Mouse (Mus musculus): ENCODE results near the gene Gm9745. TPM values are rescaled to one million over a fixed set of nuclear protein-coding genes. Genes with fewer than 3 reads are reported as not detected.
"Not testable (repeated sequence)": the region's sequence is repeated elsewhere in the genome, so short reads cannot be mapped to it uniquely, and the experiment has no call there.

Gm9745 gene
- not detected for total RNA-seq (2022)

DNA sequence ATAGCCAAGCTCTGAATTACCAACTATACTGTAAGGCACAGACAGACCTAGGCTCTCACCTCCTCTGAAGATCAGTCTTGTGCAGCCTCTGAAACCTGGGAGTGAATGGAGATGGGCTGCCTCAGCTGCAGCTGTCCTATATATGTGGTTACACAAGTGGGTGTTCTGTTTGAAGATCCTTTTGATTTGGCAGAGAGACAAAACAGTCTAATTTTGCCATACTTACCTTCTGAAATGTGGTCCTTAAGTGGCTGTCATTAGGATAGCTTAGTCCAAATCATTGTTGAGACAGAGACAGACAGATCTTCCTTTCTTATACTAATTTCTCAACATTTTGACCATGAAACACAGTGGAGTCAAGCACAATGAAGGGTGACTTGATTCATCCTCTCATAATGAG lies at the start of gene Gm9745:
TSS of gene Gm9745 (minus strand) at position 101 of the 400 bp plus-strand sequence.
- DNase-seq (ENCODE audit: low spot score in 2 of 2), result not testable (repeated sequence)

DNA sequence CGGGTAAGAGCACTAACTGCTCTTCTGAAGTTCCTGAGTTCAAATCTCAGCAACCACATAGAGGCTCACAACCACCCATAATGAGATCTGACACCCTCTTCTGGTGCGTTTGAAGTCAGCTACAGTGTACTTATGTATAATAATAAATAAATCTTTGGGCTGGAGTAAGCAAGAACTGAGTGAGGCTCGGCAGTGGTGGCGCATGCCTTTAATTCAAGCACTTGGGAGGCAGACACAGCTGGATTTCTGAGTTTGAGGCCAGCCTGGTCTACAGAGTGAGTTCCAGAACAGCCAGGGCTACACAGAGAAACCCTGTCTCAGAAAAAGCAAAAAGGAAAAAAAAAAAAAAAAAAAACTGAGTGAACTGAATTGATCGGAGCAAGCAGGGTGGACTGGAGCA lies 49.2 kb upstream of the Gm9745 start:
- DNase-seq (ENCODE audit: low spot score in 2 of 2), result not testable (repeated sequence)

DNA sequence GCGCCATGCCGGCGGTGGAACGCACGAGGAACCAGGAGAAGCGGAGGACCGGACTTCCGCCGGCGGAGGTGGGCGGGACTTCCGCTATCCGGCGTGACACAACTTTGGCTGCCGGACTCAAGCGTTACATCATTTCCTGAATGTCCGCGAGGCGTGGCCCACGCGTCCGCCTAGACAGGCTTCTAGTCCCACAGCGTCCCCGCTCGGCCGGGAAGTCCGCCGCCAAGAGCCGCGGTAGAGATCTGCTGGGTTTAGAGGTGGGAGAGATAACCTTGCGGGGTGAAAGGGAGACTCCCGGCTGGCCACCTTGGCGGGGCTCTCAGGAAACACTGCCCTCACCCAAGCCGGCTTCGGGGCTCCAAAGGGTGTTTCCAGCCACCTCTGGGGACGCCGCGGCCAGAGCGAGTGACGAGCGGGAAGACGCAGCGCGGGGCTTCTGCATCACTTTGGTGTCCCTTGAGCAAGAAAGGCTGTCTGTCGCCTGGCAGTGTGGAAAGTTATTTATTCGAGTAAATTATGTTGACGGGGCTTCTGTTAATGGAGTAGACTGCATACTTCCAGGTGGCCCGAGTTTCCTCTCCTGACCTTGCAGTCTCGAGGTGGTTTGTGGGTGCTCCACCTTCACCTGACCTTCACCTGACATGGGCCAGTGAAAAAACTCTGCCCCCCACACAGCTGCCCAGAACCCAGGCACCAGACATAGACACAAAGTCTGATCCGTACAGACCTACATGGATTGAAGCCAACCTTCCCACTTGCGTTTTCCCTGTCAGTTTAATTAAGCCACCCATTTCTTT lies 48.2 kb upstream of the Gm9745 start, which contains the start of gene Gtpbp4:
TSS of gene Gtpbp4 (minus strand) at position 94 of the 797 bp plus-strand sequence.
- peak; percentile 90 to 95 for DNase-seq (ENCODE audit: low spot score in 2 of 2)

DNA sequence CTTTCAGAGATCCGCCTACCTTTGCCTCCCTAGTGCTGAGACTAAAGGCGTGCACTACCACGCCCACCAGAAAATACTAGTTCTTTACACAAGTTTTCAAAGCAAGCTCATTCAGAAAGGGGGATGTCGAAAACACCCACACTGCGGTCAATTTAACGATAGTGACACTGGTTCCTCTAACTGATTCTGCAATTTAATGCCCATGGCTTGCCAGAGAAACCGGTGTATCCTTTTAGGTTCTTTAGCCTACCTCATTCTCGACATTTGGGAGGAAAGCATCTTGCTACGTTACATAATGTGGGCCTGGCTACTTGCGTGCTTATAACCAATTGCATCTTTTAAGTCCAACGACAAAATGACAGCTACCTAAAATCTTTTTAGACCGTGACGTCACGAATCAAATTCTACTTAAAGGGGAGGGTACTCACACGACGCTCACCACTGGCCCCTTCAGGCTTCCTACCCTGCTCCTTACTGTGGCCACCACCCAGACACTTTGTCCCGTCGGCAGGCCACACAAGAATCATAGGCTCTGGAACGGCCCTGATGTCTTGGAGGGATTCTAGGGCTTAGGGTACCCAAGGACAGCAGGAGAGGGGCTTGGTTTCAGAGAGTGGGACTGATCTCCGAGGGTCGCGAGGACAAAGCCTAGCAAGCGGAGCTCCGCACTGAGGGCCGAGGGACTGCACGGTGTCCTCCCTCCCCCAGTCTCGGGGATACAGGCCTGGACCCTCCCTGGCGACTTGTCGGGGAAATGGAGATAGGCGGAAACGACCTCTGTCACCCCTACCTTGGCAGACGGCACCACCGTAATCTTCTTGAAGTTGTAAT lies 47.3 kb upstream of the Gm9745 start:
- DNase-seq (ENCODE audit: low spot score in 2 of 2), result no peak

DNA sequence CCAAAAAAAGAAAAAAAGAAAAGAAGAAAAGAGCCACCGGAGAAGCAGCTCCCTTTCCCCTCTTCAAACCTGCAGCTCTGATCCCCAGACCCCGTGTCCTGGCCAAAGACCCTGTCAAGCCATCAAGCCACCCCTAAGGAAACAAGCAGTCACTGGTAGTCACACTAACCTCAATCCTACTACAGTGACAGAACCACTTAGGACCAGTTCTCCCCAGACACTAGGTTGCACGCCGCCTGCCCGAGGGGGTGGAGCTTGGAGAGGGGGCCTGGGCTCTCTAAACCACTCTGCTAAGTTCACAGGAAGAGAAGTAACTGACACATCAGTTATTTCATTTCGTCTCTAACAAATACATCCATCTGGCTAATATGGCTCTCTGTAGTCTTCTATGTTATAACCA lies 44.2 kb upstream of the Gm9745 start:
- DNase-seq (ENCODE audit: low spot score in 2 of 2), result no peak

DNA sequence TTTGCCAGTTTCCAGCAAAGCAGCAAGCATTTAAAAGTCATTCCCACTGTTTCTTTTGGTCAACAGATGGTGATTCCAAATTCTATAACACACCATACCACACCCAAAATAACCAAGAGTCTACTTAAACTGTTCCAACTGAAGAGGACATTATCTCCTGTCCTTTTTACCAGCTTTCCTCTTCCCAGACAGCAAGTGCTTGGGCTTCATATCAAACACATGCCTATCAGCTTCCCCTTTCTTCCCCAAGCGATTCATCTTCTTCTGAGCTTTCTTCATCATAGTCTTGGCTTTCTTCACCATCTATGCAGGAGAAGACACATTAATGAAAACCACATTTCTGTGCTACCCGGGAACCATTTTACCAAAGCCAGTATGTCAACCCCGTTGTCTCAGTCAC lies 24.9 kb upstream of the Gm9745 start:
- DNase-seq (ENCODE audit: low spot score in 2 of 2), result no peak

GRCm38 (mm10) chr13:8972369-8972768 lies 24.3 kb upstream of the Gm9745 start:
- no peak for DNase-seq (ENCODE audit: low spot score in 2 of 2)

DNA sequence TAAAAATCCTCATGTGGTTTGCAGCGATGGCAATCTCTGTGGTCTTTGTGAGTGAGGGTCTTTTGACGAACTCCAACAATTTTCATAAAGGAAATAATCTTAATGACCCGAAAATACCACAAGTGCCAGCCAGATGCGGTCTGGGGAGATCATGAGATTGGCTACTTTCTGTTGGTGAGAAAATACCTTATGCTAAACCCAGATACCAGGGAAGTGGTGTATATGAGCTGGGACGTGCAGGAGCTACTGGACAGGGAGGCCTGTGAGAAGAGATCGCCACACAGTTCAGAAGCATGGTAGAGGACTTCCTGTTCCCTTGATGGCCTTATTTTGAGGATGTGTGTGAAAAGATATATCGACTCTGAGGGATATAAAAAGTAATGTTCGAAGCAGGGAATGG lies 19.7 kb upstream of the Gm9745 start:
- no peak for DNase-seq (ENCODE audit: low spot score in 2 of 2)

DNA sequence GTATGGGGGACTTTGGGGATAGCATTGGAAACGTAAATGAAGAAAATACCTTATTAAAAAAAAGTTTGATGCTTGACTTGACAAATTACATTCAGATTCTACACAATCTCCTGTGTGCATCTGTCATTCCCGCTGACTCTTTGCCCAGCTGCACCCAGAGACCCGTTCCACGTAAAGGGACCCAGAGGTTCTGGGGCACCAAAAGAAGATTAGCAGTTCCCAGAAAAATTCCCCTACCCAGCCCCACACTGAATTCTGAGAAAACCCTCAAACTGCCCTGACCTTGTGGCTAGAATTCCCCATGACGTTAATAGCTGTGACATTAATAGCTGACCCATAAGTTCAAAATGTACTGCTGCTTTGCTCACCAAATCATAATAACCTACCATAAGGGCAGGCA lies 17.2 kb upstream of the Gm9745 start:
- DNase-seq (ENCODE audit: low spot score in 2 of 2), result no peak

DNA sequence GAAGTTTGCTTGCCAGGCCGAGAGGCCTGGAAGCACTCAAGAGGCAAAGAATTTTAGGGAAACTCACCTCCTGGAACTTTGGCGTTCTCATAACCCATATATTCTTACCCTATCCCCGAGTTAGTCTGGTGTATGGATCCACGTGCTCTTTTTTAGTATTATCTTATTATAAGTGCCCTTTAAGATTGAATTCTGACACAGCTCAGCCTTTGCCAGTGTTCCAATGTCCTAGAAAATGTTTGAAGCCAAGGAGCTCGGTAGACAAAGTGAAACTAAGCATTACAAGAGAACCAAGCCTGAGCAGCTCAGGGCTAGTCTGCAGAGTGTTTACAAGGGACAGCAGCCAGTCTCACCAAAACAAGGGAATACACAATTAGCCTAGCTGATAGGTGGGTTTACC lies 14.2 kb upstream of the Gm9745 start:
- not testable (repeated sequence) for DNase-seq (ENCODE audit: low spot score in 2 of 2)

GRCm38 (mm10) chr13:8961128-8961888 lies 13.3 kb upstream of the Gm9745 start:
- not testable (repeated sequence) for DNase-seq (ENCODE audit: low spot score in 2 of 2)

- DNase-seq (ENCODE audit: low spot score in 2 of 2), result not testable (repeated sequence)
These were observed 11.5 kb upstream of the Gm9745 start for GRCm38 (mm10) chr13:8959554-8959953.

GRCm38 (mm10) chr13:8959058-8959457 lies 11.0 kb upstream of the Gm9745 start:
- DNase-seq (ENCODE audit: low spot score in 2 of 2), result not testable (repeated sequence)

DNA sequence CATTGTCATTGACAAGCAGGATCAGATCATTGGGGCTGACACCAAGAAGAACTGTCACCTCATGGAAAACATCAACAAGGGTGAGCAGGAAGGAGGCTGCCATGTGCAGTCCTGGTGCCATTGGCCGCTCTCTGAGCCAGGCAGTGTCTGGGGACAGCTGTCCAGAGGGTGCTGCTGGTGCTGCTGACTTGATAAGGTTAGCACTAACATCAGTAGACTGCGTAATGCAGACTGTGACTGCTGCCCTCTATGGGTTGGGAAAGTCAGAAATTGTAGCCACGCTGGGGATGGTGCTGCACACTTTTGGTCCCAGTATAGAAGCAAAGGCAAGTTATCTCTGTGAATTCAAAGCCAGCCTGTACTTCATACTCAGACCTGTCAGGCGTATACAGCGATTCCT lies 8.8 kb upstream of the Gm9745 start:
- DNase-seq (ENCODE audit: low spot score in 2 of 2), result not testable (repeated sequence)

GRCm38 (mm10) chr13:8955127-8955526 lies 7.1 kb upstream of the Gm9745 start:
- DNase-seq (ENCODE audit: low spot score in 2 of 2), result not testable (repeated sequence)

- not testable (repeated sequence) for DNase-seq (ENCODE audit: low spot score in 2 of 2)
These were observed 4.5 kb upstream of the Gm9745 start, which contains the start of gene Idi2 for GRCm38 (mm10) chr13:8952563-8952962. Gene Idi2 (plus strand): TSS chr13:8952863.

- not testable (repeated sequence) for DNase-seq (ENCODE audit: low spot score in 2 of 2)
These were observed 4.2 kb downstream of the Gm9745 start for GRCm38 (mm10) chr13:8943828-8944227.

- DNase-seq (ENCODE audit: low spot score in 2 of 2), result not testable (repeated sequence)
These were observed 6.3 kb downstream of the Gm9745 start for GRCm38 (mm10) chr13:8941701-8942100.

- not testable (repeated sequence) for DNase-seq (ENCODE audit: low spot score in 2 of 2)
These were observed 6.9 kb downstream of the Gm9745 start for GRCm38 (mm10) chr13:8941110-8941509.

DNA sequence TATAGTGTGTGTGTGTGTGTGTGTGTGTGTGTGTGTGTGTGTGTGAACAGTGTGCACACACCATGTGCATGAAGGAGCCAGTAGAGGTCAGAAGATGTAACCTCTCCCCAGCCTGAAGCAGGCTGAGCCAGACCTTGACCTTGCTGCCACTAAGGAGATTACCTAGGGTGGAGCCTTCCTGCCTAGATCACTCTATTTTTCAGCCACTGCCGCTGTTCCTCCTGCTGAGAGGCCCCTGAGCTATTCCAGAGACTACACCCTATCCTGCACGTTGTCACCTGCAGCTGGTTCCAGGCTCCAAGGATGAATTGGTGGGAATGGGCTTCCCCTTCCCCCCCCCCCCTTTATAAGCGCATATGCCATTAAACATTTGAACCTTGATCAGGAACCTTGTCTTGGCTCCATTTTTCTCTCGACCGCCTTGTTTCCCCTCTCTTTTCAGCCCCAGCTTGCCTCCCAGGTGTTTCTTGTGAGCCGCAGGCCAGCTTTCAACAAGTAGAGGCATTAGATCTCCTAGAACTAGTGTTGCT lies 10.4 kb downstream of the Gm9745 start:
- not testable (repeated sequence) for DNase-seq (ENCODE audit: low spot score in 2 of 2)

DNA sequence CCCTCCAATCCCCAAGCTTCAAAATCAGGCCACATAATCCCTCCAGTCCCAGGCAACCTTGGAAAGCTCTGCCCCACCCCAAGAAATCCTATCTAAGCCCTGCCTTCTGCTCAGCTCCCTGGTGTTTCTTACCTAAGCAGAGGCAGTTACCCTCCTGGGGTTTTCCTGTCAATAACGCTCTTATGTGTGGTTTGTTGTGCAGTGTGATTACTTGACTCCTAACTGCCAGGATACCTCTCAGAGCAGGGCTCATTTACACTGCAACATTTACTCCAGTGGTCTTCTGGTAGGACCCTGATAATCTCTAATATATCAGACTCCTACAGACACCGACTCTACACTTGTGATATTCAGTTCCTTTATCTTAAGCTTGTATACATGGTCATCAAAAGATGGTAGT lies 14.5 kb downstream of the Gm9745 start:
- DNase-seq (ENCODE audit: low spot score in 2 of 2), result no peak

Data from gastrocnemius, adult 8-10 months (tissue).